Mouse (Mus musculus): ENCODE data around the gene Chrdl1. TPM values are rescaled to one million over a fixed set of nuclear protein-coding genes. Genes with fewer than 3 reads are reported as not detected.

Gene Chrdl1
- polyA plus RNA-seq, 2 experiments, result 0.21 to 0.33 TPM

GRCm38 (mm10) chrX:143335846-143336245 lies 58.2 kb downstream of the Chrdl1 start:
- H3K4me3 ChIP-seq (ENCODE audit: insufficient read depth in 1 of 2, low read depth in 2 of 2, low read length in 2 of 2), result no peak overlapping the region
- no peak for TF ChIP-seq CTCF (IDR thresholded peaks at IDR 0.05; ENCODE audit: low read depth)
- TF ChIP-seq EP300 (IDR thresholded peaks at IDR 0.05; ENCODE audit: low read depth), result no peak
- 36% methylated on average over 5 of the region's 5 CpGs for WGBS (ENCODE audit: insufficient replicate concordance)
- no peak for DNase-seq (ENCODE audit: low read depth in 3 of 3, low spot score in 3 of 3)
- ATAC-seq (ENCODE audit: insufficient read depth), result no peak
- H3K4me1 ChIP-seq (replicated peaks; ENCODE audit: control insufficient read depth in 2 of 2, insufficient read depth in 2 of 2, low read length in 1 of 2), result no peaks in the 10 kb centered on the region
- no peaks in the 10 kb centered on the region; the same call in 1 of the 2 replicates for H3K27me3 ChIP-seq (ENCODE audit: control insufficient read depth, insufficient read depth, low read length)
- H3K9me3 ChIP-seq (ENCODE audit: control insufficient read depth, low read length), result no peaks in the 10 kb centered on the region
- no peaks in the 10 kb centered on the region for H3K36me3 ChIP-seq (replicated peaks; ENCODE audit: control insufficient read depth, insufficient read depth, low read depth)
- no peak overlapping the region for H3K27ac ChIP-seq
- H3K4me2 ChIP-seq (ENCODE audit: low read depth), result no peak overlapping the region
- no peak overlapping the region for H3K9ac ChIP-seq (replicated peaks)

DNA sequence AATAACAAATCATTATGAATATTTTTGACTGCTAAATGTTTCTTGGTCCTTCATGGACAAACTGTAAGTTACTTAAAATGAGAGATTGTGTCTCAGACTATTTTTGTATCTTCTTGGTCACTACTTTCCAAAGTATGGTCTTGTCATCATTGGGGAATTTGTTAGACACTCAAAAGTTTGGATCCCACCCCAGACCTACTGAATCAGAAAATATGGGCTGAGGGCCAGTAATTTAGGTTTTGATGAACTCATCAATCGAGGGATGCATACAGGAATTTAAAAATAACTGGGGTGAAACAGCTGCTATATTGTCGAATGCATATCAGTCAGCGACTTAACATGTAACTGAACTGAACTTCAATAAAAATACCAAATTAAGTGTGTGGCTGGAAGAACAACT lies 80.9 kb downstream of the Chrdl1 start:
- DNase-seq (ENCODE audit: low read depth in 3 of 3, low spot score in 3 of 3), result no peak
- Histone ChIP-seq H3K27ac (no peak overlapping the region), H3K4me3 (ENCODE audit: insufficient read depth in 1 of 2, low read depth in 2 of 2, low read length in 2 of 2) (no peak overlapping the region), H3K4me1 (replicated peaks; ENCODE audit: control insufficient read depth in 2 of 2, insufficient read depth in 2 of 2, low read length in 1 of 2) (no peaks in the 10 kb centered on the region), H3K4me2 (ENCODE audit: low read depth) (no peak overlapping the region), H3K27me3 (ENCODE audit: control insufficient read depth, insufficient read depth, low read length) (no peaks in the 10 kb centered on the region), H3K36me3 (replicated peaks; ENCODE audit: control insufficient read depth, insufficient read depth, low read depth) (no peaks in the 10 kb centered on the region), H3K9ac (replicated peaks) (no peak overlapping the region), H3K9me3 (ENCODE audit: control insufficient read depth, low read length) (no peaks in the 10 kb centered on the region)
- no peak for ATAC-seq (ENCODE audit: insufficient read depth)
- WGBS (ENCODE audit: insufficient replicate concordance), result 48% methylated on average over 3 of the region's 3 CpGs
- no peak for TF ChIP-seq CTCF (IDR thresholded peaks at IDR 0.05; ENCODE audit: low read depth)

GRCm38 (mm10) chrX:143294726-143295125 lies 99.3 kb downstream of the Chrdl1 start:
- no peaks in the 10 kb centered on the region for H3K9me3 ChIP-seq (ENCODE audit: control insufficient read depth, low read length)
- no peaks in the 10 kb centered on the region for H3K4me1 ChIP-seq (replicated peaks; ENCODE audit: control insufficient read depth in 2 of 2, insufficient read depth in 2 of 2, low read length in 1 of 2)
- no peak overlapping the region for H3K9ac ChIP-seq (replicated peaks)
- no peak overlapping the region for H3K27ac ChIP-seq
- H3K4me3 ChIP-seq (ENCODE audit: insufficient read depth in 1 of 2, low read depth in 2 of 2, low read length in 2 of 2), result no peak overlapping the region
- H3K27me3 ChIP-seq (ENCODE audit: control insufficient read depth, insufficient read depth, low read length), result no peaks in the 10 kb centered on the region
- H3K4me2 ChIP-seq (ENCODE audit: low read depth), result no peak overlapping the region
- TF ChIP-seq CTCF (IDR thresholded peaks at IDR 0.05; ENCODE audit: low read depth), result no peak
- TF ChIP-seq EP300 (IDR thresholded peaks at IDR 0.05; ENCODE audit: low read depth), result no peak
- no peaks in the 10 kb centered on the region for H3K36me3 ChIP-seq (replicated peaks; ENCODE audit: control insufficient read depth, insufficient read depth, low read depth)
- WGBS (ENCODE audit: insufficient replicate concordance), result 54% methylated on average over 2 of the region's 2 CpGs
- DNase-seq (ENCODE audit: low read depth in 3 of 3, low spot score in 3 of 3), result no peak
- ATAC-seq (ENCODE audit: insufficient read depth), result no peak

- ATAC-seq (ENCODE audit: insufficient read depth), result no peak
- WGBS (ENCODE audit: insufficient replicate concordance), result 35% methylated on average over 5 of the region's 5 CpGs
- Histone ChIP-seq H3K36me3 (replicated peaks; ENCODE audit: control insufficient read depth, insufficient read depth, low read depth) (no peaks in the 10 kb centered on the region), H3K9me3 (ENCODE audit: control insufficient read depth, low read length) (no peaks in the 10 kb centered on the region), H3K4me1 (replicated peaks; ENCODE audit: control insufficient read depth in 2 of 2, insufficient read depth in 2 of 2, low read length in 1 of 2) (no peaks in the 10 kb centered on the region), H3K4me2 (ENCODE audit: low read depth) (no peak overlapping the region), H3K4me3 (ENCODE audit: insufficient read depth in 1 of 2, low read depth in 2 of 2, low read length in 2 of 2) (no peak overlapping the region), H3K27ac (no peak overlapping the region), H3K9ac (replicated peaks) (no peak overlapping the region), H3K27me3 (ENCODE audit: control insufficient read depth, insufficient read depth, low read length) (no peaks in the 10 kb centered on the region)
- peak; percentile 25 for TF ChIP-seq CTCF (IDR thresholded peaks at IDR 0.05; ENCODE audit: low read depth)
- no peak for TF ChIP-seq EP300 (IDR thresholded peaks at IDR 0.05; ENCODE audit: low read depth)
- no peak for DNase-seq (ENCODE audit: low read depth in 3 of 3, low spot score in 3 of 3)
Observed at GRCm38 (mm10) chrX:143275202-143275601, 118.9 kb downstream of the Chrdl1 start.

GRCm38 (mm10) chrX:143250709-143251108 lies 143.4 kb downstream of the Chrdl1 start:
- Histone ChIP-seq H3K9ac (replicated peaks) (no peak overlapping the region), H3K36me3 (replicated peaks; ENCODE audit: control insufficient read depth, insufficient read depth, low read depth) (no peaks in the 10 kb centered on the region), H3K27me3 (ENCODE audit: control insufficient read depth, insufficient read depth, low read length) (no peaks in the 10 kb centered on the region), H3K4me2 (ENCODE audit: low read depth) (no peak overlapping the region), H3K4me3 (ENCODE audit: insufficient read depth in 1 of 2, low read depth in 2 of 2, low read length in 2 of 2) (no peak overlapping the region), H3K27ac (no peak overlapping the region), H3K9me3 (ENCODE audit: control insufficient read depth, low read length) (no peaks in the 10 kb centered on the region), H3K4me1 (replicated peaks; ENCODE audit: control insufficient read depth in 2 of 2, insufficient read depth in 2 of 2, low read length in 1 of 2) (no peaks in the 10 kb centered on the region)
- TF ChIP-seq CTCF (IDR thresholded peaks at IDR 0.05; ENCODE audit: low read depth) (no peak), EP300 (IDR thresholded peaks at IDR 0.05; ENCODE audit: low read depth) (no peak)
- no peak for ATAC-seq (ENCODE audit: insufficient read depth)
- no peak for DNase-seq (ENCODE audit: low read depth in 3 of 3, low spot score in 3 of 3)

Other genes starting within 250 kb of the Chrdl1 start
- gene Pak3, start 124.3 kb upstream of the Chrdl1 start, polyA plus RNA-seq (2012; rRNA removed), result 0.01 and 0.03 TPM in 2 replicates
- 0.10 and 0.14 TPM in 2 replicates for gene Pak3, start 124.3 kb upstream of the Chrdl1 start, polyA plus RNA-seq (2014; fragmentation: Nextera tagmentation; extraction: Ambion mirVana)